Mouse (Mus musculus): ENCODE data around the gene Krt32.

Krt32 gene

GRCm38 (mm10) chr11:100087861-100088260 lies at the start of gene Krt32:
Gene Krt32 (minus strand): TSS chr11:100088226.
- DNase-seq (ENCODE audit: low spot score) = no peak

DNA sequence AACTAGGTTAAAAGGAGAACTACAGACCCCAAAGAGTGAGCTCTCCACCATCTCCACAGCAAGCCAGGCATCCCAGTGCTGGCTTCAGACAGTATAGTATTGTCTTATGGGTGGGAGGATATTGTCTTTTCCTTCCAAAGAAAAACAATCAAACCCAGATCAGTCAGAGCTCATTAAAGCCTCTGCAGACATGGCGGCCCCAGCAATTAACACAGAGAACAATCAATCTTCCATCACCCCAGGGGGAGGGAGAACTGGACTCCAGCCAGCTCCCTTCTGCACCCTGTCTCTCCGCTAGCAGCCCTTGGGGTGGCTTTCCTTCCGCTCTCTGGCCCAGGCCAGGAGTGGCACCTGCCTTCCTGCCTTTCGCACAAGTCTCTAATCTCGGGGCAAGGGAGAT lies 49.7 kb upstream of the Krt32 start:
- no peak for DNase-seq (ENCODE audit: low spot score)

GRCm38 (mm10) chr11:100136559-100136958 lies 48.5 kb upstream of the Krt32 start:
- DNase-seq (ENCODE audit: low spot score) = no peak

DNA sequence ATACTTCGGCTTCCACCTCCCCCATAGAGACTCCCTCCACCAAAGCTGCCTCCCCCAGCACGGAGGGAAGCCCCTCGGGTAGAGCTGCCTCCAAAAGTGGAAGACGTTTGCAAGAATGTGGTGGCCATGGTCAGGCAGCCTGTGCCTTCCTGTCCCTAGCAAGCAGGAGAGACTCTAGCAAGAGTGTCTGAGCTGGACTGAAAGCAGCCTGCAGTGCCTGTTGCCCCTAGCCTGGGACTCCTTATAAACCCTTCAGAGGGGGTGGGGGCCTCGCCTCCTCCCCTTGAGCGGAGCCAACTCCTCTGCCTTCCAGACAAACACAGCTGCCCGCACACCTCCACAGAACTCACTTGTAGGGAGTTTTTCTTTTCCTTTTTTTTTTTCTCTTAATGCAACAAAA lies 47.7 kb upstream of the Krt32 start, which contains the start of gene Krt15:
Gene Krt15, minus strand, starts transcription at position 198 of the 400 bp plus-strand sequence.
- DNase-seq (ENCODE audit: low spot score) = no peak

DNA sequence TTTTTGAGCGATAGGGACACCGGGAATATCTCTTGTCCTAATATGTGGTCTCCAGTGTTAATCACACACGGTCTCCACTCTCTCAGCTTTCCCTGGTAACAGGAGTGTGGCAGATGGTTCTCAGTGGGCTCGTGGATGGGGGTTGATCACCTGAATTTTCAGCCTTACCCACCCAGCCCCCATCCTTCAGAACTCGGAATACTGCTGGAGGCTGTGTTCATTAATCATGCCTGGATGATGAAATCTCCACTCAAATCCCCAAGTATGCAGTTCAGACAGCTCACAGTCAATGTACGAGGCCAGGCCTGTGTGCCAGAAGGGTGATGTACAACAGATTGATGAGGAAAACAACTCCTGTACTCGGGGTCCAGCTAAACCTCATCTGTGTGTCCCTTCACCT lies 36.9 kb upstream of the Krt32 start:
- no peak for DNase-seq (ENCODE audit: low spot score)

DNA sequence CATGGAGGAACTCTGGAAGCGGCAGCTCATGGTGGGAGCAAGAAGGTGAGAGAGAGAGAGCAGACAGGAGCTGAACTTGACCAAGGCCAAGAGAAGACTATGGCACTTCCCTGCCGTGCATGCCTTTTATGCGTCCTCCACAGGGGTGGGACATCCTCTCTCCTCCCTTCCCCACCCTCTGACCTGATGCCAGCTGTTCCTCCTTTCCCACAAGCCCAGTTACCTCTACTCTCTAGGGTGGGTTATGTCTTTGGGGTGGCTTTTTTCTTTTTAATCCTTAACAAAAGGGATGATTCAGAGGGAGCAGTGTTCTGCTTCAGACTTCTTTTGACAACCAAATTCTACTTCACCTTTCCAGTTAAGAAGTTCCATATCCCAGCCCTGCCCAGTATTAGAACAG lies 33.4 kb upstream of the Krt32 start, which contains the start of gene Krt13:
Gene Krt13, minus strand, starts transcription at position 101 of the 400 bp plus-strand sequence.
- no peak for DNase-seq (ENCODE audit: low spot score)

DNA sequence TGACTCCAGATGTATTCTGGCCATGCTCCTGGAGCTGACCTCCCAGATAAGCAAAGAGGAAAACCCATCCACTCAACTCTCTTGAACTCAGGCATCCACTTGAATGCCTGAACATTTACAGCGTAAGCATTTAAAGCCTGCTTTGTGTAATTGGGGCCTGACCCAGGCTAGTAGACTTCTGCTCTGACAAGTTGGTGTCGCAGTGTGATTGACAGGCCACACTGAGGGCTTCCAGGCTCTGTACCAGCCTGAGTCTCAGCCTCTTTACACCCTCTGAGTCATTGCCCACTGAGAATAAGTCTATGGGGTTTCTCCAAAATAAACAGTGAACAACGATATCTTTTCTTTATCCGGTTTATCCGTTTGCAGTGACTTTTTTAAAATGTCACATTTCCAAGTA lies 32.3 kb upstream of the Krt32 start:
- DNase-seq (ENCODE audit: low spot score) = peak; percentile 54

DNA sequence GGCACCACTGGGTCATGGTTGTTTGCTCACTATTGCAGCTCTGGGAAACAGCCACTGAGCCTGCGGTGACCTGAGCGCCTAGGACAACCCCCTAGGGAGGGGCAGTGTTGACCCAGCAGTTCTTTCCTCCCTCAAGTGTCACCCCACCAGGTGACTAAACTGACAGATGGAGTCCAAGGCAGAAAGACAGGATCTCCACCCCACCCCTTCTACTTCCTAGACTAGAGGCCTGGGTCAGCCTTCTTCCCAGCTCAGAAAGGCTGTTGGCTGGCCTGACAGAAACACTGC lies 25.7 kb upstream of the Krt32 start:
- DNase-seq (ENCODE audit: low spot score) = no peak

- no peak for DNase-seq (ENCODE audit: low spot score)
Measured at GRCm38 (mm10) chr11:100112935-100113741, 25.1 kb upstream of the Krt32 start.

DNA sequence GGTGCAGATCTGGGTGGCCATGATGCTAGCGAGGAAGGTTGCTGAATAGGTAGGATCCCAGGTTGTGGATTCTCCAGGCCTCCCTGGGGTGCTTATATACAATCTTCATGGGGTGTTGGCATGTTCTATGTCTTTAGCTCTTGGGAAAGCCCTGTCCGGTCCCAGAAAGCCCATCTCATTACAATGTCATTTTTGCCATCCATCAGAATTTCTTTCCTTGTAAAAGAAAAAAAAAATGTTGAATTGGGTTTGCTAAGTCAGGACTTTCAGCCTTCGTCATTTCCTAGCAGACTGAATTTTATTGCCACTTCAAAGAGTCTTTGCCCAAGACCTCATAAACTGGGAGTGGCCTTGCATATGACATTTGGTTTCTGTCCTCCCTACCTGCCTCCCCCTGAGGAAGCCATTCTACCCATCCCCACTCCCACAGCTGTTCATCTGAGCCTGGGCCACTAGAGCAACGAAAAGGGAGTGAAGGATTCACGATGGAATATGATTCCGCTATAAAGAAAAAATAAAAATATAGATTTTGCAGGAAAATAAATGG lies 17.6 kb upstream of the Krt32 start, which contains the start of gene Krt36:
Gene Krt36, minus strand, starts transcription at position 51 of the 547 bp plus-strand sequence.
- no peak for DNase-seq (ENCODE audit: low spot score)

DNA sequence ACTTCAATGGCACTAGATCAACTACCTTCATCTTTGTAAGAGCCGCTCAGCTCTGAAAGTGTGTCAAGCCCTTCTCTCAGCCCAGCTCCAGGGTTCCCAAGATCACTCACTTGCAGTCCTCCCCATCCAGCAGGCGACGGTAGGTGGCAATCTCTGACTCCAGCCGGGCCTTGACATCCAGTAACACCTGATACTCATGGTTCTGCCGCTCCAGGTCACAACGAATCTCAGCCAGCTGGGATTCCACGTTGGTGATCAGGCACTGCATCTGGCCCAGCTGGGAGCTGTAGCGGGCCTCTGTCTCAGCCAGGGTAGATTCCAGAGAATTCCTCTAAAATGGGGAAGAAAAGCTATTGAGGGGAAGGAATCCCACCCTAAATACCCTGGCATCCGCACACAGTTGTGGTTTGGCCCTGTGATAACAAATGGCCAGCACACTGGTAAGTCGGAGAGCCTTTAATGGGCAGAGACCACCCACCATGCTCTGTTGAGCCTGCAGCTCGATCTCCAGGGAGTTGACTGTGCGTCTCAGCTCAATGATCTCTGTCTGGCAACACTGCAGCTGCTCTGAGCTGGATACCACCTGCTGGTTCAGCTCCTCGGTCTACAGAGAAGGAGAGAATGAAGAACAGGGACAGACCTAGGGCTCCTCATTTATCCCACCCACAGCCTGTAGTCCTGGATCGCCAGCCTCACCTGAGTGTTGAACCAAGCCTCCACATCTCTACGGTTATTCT lies 14.8 kb upstream of the Krt32 start:
- DNase-seq (ENCODE audit: low spot score) = no peak

- DNase-seq (ENCODE audit: low spot score) = peak; percentile 75
Measured at GRCm38 (mm10) chr11:100100391-100100790, 12.4 kb upstream of the Krt32 start.

DNA sequence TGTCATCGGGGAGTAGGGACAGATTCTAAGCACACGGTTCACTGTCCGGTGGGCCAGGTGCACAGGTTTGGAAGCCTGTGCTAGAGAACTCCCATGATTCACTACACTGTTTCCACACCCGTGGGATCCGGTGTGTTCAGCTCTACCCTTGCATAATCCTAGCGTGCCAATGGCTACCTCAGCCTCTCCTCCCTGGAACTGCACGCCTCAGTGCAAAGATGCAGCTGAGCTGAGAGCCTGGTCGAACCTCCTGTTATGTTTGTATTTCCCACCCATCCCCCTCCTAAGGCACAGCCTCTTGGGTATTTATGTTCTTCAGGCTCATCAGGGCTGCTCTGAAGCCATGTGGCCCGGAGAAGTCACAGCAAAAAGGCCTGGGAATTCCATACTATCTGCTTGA lies 9.8 kb upstream of the Krt32 start:
- DNase-seq (ENCODE audit: low spot score) = no peak

GRCm38 (mm10) chr11:100096141-100096540 lies 8.1 kb upstream of the Krt32 start, which contains the start of gene Krt35:
Gene Krt35 (minus strand): TSS chr11:100096241.
- no peak for DNase-seq (ENCODE audit: low spot score)

DNA sequence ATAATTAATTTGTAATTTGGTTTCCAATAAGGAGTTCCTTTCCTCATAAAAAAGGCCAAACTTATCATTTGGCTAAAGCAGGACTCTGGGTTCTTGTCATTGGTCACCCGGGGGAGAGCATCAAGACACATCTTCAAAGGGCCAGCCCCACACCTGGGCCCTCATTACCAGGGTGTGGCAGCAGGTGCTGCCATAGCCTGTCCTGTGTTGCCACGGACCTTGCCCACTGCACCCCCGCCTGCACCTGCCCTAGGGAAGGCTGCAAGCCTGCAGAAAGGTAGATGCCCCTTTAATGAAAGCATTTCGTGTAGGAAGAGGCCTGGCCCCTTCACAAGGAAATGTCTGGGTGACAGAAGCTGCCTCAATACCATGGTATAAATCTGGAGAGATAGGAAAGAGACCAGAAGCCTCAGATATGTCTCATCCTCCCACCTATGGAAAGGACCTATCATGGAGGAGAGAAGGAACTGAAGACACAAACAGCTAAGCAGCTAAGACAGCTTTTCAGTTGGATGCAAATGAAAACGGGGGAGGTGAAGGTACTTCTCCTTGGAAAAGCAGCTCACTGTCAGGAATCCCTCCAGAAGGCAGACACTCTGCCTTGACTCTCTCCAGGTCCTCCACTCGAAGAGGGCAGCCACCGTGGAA lies 476 bp upstream of the Krt32 start:
- no peak for DNase-seq (ENCODE audit: low spot score)

GRCm38 (mm10) chr11:100073873-100074272 lies 14.2 kb downstream of the Krt32 start:
- DNase-seq (ENCODE audit: low spot score) = peak; percentile 6

DNA sequence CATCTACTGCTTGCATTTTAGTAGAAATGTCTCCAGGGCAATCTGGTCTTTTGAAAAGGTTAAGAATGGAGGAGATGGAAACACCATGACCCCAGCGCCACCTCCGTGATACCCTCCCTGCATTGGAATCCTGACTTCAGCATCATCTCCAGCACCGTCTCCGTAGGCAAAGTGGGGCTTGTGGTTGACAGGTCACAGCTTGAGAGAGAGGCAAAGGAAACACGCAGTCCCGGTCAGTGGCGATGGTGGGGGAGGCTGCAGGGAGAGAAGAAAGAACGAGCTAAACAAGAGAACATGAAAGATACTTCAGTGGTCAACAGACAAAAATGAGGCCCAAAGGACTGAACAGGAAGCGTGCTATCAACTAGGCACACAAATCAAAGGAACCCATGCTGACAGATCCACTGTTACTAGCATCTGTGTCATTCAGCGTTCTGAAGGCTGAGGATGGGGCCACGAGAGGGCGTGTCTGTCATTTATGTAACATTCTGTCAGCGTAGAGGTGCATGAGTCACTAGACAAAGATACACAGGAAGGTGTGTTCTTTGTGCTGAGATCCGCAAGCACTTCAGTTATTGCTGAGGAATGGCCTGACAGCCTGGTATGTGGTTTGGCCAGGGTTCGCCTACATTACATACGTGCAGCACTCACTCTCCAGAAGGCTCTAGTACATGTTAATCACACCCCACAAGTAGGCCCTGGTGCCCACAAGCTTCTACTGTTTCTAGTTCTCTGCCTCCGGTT lies 20.6 kb downstream of the Krt32 start:
- DNase-seq (ENCODE audit: low spot score) = no peak

- DNase-seq (ENCODE audit: low spot score) = peak; percentile 22
Measured at GRCm38 (mm10) chr11:100066236-100067010, 21.6 kb downstream of the Krt32 start.

DNA sequence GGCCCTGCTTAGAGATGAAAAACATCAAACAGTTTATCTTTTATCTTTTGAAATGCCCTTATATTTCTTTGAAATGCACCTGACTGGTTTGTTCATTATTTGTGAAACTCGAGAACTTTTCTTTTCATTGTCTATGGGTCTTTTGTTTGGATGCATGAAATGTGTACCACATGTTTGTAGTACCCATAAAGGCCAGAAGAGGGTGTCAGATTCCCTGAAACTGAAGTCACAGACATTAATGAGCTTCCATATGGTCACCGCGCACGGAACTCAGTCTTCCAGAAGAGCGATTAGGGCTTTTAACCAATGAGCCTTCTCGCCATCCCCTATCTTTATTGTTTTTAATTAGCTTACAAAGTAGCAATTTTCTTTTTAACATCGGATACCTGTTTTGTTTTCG lies 29.2 kb downstream of the Krt32 start:
- no peak for DNase-seq (ENCODE audit: low spot score)

DNA sequence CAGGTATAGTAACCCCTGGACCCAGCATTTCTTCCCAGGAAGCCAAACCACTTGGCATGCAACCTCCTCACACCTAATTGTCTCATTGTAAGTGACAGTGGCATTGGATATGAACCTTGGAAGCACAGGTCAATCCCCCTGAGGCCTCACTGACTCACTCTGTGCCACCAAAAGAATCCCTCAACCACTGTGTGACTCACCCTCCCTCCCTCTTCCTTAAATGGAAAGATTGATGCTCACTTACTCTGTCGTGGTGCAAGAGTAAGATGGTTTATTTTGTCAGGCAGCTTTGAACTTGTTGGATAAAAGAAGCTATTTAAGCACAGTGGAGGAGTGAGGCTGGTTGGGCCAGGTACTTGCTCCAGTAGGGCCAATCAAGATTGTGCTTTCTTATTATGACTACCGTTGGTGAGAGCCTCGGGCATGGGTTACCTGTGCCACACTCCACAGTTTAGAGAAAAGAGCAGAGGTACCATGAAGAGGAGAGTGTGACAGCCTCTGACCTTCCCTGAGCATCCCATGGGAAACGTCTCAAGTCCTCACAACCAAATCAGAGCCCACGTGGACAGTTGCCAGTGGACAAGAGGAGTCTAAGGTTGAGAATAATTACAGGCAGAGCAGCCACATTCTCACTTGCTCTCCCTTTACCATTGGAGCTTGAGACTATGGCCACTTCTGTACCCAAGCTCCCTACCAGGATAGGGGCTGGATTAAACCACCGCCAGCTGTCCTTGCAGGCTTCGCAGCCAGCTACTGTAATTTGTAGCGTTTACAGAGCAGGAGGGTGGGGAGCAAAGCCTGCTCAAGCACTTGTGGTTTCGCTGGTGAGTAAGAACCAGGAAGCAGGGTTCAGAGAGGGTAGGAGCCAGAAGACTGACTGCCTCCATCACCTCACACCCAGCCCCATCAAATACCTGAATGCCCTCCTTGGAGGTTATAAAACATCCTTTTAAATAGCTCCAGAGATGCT lies 32.1 kb downstream of the Krt32 start:
- no peak for DNase-seq (ENCODE audit: low spot score)
